Mouse (Mus musculus): Measurements from ENCODE around the gene Abcd2.
A peak's percentile ranks its signal among the peaks of the same experiment; 100 is the strongest.

Abcd2 gene

DNA sequence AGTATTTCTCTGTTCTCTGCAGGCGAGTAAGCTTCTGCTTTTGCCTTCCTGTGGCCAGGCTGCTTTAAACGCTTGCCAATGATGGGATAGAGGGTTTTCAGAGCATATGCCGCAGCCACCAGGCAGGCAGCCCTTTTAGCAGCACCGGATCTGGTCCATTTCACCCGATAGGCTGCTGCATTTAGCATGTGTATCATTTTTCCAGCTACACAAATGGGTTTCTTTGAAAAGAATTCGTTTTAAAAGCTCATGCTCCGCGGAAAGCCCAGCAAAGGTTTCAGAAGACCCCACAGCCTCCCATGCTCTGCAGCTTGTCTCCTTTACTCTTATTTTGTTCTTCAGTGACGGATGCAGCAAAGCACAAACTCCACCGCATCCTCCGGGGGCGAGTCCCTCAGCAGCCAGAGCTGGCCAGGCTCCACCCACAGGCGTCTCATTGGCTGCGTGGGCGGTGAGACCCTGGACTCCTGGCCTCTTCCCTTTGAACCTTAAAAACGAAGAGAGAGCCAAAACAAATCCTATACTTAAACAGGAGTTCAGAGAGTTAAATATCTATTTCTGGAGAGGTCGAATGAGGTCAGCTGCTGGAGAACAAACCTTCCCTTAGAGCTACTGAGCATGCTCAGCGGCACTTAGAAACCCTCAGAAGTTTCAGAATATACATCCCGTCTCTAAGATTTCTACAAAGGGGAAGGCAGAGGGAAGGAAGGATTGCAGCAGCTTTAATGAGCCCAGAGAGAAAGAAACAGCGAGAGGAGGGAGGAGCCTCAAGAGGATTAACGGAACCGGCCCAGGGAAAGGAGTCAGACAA lies at the start of gene Abcd2:
Gene Abcd2 (minus strand): TSS at position 388 of the 811 bp plus-strand sequence.
- DNase-seq = peak; percentile 69

DNA sequence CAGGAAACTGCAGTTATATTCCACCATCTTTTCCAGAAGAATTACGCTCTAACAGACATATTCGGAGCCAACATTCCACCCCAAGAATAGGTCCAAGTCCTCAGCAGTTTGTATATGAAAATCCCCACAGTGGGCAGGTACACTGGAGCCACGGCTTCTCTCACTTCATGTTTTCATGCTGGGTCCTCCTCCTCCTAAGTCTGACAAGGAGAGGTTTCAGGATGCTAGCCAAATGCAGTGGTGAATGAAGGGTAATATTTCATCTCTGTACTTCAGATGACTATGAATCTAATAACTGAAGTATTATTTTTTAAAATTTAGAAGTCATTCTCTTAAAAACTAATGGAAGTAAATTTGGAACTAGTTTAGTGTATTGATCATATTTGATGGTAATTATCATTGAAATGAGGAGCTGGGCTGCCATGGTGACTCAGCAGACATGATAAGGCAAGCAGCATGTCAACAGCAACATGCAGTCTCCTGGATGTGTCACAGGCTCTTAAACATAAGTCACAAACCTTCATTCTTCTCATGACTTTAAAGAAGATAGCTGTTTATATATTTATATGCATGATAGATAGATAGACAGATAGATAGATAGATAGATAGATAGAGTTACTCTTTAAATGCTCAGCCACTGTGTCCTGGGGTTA lies 49.2 kb upstream of the Abcd2 start:
- no peak for DNase-seq

DNA sequence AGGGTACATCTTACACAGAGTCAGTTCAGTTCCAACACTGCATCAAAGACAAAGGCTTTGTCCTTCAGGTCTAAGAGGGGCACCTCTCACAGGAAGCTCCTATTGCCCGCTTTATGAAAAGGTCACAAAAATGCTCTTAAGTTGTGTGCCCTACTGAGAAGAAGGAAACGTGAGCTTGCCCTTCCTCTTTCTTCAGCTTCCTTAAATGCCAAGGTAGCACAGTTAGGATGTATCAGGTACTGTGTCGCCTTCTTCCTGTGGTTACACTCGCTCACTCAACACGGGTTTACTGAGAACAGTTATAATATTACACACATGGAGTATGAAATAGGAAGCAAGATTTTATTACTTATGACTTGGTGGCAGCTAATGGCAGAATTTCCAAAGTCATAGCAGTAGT lies 45.7 kb upstream of the Abcd2 start:
- DNase-seq = no peak

DNA sequence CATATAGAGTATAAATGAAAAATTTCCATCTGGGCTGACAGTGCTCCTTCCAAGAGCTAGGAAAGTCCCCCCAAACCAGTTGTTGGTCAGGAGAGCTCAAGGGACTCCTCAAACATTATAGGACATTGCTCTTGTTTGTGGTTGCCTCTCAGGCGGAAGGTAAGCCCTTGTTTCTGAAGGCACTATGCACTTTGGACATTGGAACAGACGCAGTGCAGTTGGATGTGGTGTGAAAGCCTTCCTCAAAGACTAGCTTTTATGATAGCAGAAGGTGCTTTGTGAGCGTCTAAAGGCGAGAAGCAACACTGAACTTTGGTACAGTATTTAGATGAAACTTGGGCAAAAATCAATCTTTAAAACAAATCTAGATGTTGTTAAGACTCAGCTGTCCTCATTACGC lies 14.9 kb upstream of the Abcd2 start:
- DNase-seq = no peak

DNA sequence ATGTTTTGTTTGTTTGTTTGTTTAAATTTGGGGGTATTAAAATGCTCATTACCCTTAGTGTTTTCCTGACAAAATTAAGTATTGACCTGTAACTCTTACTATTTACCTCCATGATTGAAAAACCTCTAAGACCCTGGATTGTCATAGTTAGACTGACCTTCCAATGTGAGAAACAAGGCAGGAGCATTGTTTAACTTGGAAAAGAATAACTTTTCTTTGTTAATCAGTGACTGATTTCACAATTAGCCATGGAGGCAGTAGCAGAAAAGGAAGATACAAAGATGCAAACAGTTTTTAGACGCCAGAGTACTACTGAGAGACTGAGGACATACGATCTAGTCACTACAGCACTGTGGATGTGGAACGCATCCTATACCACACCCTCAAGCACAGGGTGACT lies 11.9 kb upstream of the Abcd2 start:
- no peak for DNase-seq

DNA sequence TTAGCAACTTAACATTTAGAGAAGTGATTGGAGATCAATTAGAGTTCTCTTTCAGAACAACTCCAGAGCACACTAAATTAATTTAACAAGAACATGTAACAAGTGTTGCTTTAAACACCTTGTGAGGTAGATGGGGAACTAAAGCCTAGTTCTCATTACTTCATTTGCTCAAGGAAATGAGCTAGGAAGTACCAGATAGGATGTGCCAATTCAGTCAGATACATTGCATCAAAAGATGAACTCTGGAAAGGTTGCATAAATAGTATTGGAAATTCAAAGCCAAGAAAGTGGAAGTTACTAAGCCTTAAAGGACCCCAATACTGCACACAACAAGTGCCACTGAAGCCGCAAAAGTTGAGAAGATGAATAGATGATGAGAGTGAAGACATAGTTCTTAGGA lies 10.9 kb upstream of the Abcd2 start:
- no peak for DNase-seq

DNA sequence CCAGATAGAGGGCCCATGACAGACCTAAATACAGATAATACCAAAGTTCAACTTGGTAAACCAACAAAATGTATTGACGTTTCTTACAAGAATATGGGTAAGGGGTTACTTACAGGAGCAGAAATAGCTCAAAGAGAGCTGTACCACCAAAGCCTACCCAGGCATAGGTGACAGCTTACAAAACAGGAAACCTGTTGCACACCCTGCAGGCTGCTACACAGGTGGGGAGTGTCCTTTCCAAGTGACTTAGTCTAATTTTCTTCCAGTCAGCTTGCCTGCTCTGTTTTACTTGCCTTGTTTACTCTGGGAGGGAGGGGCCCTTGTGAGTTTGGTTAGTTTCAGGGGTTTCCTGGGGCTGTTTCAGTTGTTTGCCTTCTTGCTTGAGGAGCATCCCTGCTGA lies 9.2 kb upstream of the Abcd2 start:
- no peak for DNase-seq

DNA sequence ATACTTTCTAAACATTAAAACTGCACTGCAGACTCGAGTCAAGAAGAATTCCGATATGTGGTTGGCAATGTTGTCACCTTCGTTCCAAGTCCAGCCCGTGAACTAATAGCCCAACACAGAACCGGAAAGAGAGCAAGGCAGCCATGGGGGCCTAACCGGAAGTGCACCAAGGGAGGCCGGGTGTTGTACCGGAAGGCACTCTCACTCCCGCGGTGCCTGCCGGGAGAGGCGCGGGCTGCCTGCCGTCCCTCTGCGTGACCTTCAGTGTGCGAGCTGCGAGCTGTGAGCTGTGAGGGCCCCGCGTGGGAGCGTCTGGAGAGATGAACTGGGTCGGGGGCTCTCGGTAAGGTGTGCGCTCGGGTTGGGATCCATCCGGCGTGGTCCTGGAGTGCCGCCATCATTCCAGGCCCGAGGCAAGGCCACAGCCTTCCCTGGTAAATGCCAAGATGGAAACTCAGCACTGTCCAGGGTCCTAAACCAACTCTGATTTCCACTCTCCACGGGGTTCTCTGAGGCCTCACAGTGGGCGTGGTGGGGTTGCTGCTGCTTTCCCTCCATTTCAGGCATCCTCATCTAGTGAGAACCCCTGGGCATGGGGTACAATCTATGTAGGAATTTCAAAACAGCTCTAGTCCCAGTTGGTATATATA lies 7.8 kb upstream of the Abcd2 start, which contains the start of gene CN725425:
Gene CN725425 (plus strand): TSS at position 239 of the 650 bp plus-strand sequence.
- no peak for DNase-seq

DNA sequence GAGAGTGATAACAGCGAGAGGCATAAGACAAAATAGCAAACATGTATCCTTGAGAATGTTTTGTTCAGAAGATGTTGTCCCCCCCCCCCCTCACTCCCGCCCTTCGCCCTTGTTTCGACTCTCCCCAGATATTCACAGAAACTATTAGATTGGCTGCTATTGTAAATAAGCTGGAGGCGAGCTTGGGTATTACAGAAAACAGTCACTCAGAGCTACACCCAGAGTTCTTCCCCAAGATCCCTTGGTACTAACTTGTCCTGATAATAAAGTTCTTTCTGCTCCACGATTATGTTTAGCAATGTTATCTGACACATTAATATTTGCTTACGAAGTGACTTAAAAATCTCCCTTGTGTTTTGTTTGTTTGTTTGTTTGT lies 612 bp upstream of the Abcd2 start:
- DNase-seq = no peak

DNA sequence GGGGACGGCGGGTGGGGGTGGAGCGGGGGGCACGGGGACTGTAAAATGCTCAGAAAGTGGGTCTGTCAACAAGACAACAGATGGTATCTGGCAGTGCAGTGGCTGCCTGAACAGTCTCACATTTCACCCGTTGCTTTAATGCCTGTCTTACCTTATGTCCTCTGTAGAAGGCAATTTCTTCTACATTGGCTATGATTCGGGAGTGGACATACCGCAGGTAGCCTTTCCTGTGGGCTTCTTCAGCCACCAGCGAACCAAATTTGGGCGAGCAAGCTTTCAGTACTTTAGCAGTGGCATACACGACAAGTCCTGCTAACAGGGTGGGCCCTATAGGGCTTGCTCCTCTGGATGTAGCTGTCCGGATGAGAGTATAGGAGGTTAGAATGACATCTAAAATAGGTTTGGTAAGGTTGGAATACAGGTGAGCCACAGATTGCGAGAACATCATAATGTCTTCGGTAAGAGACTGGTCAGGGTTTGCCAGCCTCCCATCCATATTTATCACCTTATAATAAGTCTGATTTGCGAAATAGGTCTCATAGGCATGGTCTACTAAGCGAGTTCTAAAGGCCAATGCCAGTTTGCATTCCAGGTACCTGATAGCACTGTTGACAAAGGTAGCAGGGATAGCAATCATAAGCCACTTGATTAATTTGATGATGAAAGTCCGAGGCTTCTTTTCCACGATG lies 936 bp downstream of the Abcd2 start:
- no peak for DNase-seq

DNA sequence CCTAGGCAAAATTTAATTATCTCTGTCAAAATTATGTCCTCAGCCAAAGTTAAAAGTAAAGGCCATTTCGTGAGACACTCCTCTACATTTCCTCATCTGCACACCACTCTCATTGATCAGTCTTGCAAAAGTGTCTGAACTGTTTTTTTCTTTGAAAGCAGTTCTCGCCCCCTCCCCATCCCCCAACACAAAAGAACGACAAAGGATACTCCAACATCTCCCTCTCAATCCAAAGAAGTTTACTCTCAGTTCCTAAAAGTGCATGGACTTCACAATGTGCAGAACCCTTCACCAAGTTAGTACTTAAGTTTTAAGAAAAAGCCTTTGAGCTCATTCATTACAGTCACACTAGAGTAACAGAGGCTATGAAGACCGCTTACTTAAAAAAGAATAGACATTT lies 1.6 kb downstream of the Abcd2 start:
- DNase-seq = no peak

DNA sequence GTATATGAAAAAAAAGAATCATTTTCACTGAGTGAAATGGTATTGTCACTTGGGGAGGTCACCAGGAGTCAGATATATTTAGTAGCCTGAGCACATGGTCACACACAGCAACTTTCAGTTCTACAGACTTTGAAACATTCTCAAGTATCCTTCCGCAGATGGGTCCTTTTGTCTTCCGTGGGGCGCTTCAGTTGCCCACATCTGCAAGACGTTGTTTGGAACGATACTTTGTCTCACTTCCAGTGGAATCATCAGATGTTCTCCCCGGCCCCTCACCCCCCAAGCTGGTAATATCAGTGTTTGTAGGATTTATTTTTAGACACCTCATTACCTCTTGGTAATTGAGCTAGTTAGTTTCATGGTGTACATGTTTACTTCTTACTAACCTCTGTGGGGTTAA lies 5.2 kb downstream of the Abcd2 start:
- no peak for DNase-seq

DNA sequence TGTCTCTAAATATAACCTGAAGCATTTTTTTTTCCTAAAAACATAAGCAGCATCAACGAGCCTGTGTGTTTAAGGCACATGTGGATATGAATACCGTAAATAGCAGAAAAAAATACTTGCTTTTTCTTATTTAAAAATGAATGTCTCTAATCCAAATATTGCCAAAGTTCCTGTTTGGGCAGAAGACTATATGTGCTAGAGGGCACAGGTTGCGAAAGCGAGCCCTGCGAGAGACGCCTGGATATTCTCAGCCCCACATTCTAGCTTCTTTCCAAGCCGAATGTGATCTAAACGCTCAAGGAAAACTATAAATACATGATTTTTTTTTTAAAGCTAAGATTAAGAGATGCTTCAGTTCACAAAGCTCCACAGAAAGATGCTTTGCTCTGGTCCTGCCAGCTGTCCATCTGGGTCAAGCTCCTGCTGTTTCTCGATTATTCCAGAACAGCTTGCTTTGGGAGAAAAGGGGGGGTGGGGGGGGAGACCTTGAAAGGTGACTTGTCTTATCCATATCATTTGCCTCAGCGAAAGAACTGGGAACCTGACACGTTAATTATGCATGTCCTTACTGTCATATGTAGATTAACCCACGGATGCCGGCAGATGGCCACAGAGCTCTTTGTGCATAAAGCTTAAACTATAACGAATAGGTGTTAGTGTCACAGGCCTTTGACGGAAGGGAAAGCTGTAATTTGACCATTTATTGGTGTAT lies 11.5 kb downstream of the Abcd2 start:
- no peak for DNase-seq

DNA sequence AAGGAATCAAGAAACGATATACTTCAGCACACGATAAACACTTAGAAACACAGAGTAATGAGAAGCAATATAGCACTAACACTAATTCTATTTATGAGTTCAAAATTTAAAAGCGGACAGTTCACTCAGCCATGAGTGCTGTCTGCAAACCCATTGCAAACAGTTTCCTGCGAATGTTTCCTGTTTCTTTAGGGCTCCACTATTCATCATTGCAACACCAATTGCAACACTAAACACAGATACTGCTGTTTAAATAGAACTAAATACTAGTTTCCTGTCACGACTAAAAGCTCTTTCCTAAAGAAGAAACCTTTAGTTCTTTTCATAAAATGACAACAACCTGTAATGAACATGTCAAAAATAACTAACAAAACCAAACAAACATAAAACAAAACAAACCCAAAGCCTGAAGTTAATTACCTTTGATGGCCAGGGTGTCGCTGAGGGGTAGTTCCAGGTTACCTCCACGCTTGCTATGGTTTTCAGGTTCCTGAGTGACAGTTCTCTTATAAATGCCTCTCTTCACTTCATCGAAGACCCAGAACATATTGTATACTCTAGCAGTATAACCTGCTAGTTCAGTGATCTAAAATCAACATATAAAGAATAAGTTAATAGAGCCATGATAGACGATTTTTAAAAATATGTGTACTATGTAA lies 12.8 kb downstream of the Abcd2 start:
- DNase-seq = no peak

DNA sequence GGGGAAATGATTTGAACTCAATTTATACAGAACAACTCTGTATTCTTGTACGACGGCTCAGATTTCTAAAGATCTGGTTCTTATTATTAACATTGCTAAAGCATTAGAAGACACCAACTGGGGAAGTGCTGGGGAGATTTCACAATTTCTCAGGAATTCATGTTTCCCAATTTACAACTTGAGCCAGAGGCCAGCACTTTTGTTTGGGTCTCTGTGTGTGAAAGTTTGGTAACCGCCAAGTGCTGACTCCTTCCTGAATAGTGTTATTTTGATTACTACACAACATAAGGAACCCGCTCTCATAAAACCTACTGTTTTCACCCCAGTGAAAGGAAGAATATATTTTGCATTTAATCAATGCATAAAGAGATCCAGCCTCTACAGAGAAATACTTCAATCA lies 19.4 kb downstream of the Abcd2 start:
- DNase-seq = no peak

DNA sequence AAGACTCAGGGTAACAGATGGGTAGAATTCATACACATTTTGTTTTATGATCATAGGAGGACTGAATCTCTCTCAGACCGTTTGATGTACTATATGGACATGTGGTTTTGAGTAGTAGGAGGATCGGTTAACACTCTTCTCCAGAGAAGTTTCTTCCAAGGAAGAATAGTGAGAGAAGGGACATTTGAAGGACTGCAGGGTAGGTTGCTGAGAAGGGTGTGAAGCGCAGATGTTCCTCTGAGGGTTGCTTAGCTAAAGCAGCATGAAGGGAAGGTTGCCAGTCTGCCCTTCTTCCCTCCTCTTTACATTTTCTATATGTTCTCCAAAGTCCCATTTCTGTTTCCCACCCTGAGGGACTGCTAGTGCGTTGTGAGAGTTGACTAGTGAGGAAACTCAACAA lies 20.3 kb downstream of the Abcd2 start:
- no peak for DNase-seq

DNA sequence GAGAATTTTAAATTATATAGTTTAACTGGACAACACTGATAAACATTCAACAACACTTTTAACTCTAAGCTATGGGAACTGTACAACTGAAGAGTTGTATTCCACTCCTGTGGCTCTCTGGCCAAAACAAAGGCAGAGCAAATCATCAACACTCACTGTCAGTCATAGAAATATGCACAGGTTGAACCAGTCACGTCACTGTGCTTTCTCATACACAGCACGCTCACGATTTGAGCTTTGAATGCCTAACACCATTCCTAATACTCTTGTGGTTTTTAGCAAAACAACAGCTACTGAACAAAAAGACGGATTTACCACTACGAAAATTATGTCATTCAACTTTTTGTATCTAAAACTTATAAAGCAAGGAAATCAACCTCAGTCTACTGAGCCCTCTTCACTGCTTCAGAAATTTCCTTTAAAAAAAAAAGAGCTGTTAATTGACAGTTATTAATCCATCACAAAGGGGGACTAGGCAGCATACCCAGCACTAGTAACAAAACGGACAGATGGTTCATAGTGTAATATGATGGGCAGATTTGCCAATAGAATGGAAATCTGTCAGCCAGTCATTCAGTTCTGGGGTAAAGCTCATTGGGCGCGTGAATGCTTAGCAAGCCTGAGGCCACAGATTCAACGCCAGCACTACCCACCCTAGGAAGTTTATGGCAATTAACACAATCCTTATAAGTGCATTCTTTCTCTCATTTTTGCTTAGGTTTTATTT lies 20.8 kb downstream of the Abcd2 start:
- no peak for DNase-seq

DNA sequence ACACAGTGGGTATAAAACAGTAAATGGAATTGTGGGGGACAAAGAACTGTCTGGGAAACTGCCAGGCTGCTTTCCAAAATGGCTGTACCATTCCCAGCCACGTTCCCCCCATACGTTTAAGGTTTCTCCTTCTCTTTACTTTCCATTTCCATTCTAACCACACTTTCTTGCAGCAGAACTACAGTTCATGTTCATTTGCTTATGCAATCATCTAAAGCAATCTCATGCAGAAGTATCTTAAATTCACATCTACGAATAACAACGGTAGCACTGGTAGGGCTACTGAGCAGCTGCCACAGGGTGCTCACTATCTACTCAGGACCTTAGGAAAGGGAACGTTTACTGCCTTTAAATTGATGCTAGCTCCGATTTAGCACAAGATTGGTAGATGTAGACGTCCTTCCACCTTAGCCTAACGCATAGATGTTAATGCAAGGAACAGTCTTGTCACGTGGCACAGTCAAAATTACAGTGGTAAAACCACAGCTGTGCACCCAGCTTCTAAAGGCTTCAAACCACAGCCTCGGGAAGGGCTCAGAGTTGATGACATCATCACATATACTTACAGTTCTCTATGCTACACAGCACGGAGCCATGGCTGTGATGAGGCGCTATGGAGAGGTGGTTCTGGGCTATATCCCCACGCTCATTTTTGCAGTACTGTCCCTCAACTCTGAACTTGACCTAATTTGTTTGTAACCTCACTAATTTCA lies 23.6 kb downstream of the Abcd2 start:
- DNase-seq = no peak

DNA sequence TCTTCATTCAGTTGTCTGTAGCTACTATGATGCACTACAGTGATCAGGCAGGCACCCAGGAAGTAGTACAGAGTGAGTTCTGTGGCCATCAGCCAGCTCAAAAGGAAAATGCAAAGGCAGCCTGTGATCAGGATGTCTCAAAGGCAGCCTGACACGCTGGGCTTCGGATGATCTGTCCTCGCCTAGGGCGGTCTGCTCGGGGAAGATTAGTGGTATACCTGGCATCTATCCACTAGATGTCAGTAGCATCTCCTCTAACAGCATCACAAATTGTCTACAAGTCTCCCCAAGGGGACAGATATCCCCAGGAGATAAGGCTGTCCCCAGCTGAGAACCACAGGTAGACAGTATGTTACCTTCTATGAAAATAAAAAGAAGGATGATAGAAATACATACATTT lies 26.6 kb downstream of the Abcd2 start:
- peak; percentile 13 for DNase-seq

DNA sequence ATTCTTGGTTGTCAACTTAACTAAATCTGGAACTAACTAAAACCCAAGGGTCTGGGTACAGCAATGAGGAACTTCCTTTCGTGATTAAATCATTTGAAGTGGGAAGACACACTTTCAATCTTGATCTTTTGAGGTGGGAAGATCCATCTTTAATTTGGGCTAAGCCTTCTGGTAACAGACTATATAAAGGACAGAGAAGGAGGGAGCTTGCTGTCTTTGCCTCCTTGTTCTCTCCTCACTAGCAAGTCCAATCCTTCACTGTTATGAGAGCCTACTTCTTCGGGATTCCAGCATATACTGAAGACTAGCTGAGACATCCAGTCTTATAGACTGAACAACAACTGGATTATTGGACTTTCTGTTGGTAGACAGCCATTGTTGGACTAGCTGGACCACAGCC lies 28.1 kb downstream of the Abcd2 start:
- DNase-seq = no peak

DNA sequence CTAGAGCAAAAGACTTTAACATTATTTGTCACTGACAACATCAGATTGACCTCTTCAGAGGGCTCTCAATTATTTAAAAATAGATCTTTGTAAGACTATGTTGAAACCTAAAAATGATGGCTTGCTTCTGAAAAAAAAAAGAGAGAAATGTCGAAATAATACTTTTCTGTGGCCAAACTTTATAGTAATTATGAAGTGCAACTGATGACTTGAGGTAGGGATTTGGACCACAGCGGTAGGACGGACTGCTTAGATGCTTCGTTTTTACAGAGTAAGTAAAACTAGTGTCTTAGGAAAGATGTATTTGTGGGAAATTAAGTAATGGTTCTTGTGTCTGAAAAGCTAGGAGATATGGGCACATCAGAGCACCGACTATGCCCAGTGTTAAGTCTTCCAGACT lies 30.4 kb downstream of the Abcd2 start:
- no peak for DNase-seq
